Mouse (Mus musculus) megakaryocyte, embryonic 14.5 days (primary cell): ENCODE measurements around the gene Cybrd1.

Source experiments
- FLI1 ChIP-seq: IDR thresholded peaks from 2 replicates; pipeline ENCODE4 v1.6.1; 2012; ENCODE audit warnings: low read length, inconsistent platforms, mixed read lengths
- GATA1 ChIP-seq: IDR thresholded peaks from 3 replicates; pipeline ENCODE4 v1.6.1; 2012; ENCODE audit warnings: mixed read lengths, low read length, inconsistent platforms, borderline replicate concordance

- TF ChIP-seq GATA1 = no peak
- TF ChIP-seq FLI1 = no peak
These were observed 63.0 kb downstream of the Cybrd1 start for GRCm38 (mm10) chr2:71180566-71181217.
